Mouse (Mus musculus): ENCODE data around the gene Mrpl53.

The Mrpl53 gene

DNA sequence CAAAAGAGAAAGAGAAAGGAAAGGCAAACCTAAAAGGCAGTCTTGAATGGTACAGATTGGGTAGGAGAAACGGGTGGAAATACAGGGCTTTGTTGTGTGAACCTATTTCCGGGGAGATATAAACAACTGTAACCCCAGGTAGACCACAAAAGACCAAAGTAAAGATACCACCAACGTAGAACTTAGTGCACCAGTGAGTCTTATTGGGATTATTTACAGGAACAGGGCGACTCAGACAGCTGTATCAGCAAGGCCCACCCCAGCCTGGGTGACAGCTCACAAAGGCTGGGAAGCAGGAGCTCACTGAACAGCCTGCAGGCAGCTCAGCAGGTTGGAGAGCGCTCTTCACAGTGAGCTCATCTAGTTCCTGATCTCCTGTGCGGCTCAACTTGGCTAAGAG is 12.9 kb upstream of the Mrpl53 start:
- no peak for DNase-seq

DNA sequence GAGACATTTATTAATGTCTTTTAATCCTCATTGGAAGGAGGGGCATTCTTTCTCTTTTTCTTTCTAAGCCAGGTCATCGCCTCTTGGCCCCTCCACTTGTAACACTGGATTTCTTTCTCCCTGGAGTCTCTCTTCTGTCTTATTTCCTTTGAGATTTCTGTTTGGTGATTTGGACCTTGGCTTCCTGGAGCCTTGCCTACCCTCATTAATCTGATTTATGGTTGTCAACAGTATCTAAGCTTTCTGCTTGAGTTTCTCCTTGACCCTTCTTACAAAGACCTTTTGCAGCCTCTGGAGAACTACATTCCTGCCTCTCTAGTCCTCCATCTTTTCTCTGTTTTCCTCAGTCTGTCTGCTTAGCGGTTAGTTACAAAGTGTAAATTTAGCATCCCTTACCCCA is 10.4 kb upstream of the Mrpl53 start:
- no peak for DNase-seq

DNA sequence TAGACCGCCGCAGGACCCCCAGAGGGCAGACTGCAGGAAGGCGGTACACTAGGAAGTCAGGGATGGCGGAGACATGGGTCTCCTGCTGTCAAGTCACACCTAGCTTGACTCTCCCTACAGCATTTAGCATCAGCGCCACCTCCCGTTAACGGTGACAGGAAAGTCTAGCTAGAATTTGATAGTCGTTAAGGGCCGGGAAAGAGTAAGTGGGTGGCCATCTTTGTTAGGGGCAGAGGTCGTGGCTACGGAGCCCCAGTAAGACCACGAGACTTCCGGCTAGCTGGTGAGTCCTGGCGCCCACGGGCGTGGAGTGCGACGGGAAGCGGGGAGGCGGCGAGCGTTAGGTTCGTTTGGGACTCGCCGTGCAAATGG is 7.5 kb upstream of the Mrpl53 start, which contains the start of the genes Ccdc142 and Gm42688:
TSS of gene Ccdc142 (plus strand) at position 286 of the 372 bp plus-strand sequence.
TSS of gene Gm42688 (plus strand) at position 302 of the 372 bp plus-strand sequence.
- peak; percentile 87 for DNase-seq

DNA sequence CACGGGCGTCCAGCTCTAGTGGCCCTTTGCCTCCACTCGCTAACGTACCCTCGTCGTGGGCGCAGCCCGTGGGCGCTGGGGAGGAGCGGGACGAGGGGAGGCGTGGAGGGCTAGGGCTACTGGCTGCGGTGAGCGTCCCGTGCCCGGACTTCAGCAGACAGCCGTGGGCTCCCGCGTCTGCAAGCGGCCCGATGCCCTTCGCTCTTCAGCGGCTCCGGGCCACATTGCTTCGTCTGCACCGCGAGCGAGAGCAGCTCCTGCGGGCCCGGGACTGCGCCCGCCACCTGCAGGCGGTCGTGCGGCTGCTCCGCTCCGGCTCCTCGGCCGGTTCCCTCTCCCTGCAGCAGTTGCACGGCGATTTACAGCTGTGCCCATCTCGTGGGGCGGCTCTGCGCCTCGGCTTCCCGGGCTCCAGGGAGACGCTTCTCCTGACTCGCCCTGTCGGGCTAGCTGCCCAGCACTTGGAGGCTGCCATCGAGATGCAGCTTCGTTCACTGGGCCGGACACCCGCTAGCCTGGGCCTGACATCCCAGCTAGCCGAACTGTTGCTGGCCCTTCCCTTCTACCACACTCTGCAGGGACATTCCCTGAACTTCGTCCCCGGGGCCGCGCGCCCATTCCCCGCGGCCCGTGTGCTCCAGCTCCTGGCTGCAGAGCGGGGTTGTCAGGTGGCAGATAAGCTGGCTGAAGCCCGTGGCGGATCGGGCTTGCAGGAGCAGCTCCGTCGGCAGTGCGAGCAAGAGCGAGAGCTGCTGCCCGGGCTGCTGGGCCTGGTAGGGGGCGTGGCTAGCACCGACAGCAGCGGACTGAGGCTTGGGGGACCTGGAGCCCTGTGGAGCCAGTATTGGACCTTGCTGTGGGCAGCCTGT is 6.9 kb upstream of the Mrpl53 start:
- no peak for DNase-seq

DNA sequence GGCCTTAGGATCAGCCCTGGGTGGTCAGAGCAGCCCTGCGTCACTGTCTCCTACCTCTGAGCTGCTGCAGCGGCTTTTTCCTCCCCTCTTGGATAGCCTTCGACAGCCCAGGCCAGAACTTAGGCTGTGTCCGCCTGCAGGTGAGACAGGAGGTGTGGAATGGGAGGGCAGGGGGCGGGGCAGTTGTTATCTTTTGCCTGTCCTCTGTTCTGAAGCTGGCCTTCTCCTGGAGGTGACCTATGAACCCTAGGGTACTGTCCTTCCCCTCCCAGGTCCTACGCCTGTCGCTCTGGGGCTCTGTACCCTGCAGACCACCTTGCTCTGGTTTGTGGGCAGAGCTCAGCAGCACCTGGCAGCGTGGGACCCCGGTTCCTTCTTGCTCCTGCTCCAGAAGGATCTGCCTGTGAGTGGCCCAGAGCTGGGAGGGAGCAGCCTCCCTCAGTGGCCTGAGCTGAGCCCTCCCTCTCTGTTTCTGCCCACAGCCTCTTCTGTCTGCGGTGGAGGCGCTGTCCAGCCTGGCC is 5.7 kb upstream of the Mrpl53 start:
- DNase-seq: no peak

DNA sequence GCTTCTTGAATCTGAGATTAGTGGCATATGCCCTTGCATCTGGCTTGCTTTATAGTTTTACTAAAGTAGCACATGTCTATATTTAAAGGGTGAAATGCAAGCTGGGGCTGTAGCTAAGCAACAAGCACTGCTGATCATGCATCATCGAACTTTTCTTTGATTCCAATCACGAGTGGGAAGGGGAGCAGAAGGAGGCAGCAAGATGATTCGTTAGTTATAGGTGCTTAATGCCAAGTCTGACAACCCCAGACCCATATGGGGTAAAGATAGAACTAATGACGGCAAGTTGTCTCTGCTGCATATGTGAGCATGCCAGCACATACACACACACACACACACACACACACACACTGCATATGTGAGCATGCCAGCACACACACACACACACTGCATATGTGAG is 4.7 kb upstream of the Mrpl53 start:
- DNase-seq: no peak

DNA sequence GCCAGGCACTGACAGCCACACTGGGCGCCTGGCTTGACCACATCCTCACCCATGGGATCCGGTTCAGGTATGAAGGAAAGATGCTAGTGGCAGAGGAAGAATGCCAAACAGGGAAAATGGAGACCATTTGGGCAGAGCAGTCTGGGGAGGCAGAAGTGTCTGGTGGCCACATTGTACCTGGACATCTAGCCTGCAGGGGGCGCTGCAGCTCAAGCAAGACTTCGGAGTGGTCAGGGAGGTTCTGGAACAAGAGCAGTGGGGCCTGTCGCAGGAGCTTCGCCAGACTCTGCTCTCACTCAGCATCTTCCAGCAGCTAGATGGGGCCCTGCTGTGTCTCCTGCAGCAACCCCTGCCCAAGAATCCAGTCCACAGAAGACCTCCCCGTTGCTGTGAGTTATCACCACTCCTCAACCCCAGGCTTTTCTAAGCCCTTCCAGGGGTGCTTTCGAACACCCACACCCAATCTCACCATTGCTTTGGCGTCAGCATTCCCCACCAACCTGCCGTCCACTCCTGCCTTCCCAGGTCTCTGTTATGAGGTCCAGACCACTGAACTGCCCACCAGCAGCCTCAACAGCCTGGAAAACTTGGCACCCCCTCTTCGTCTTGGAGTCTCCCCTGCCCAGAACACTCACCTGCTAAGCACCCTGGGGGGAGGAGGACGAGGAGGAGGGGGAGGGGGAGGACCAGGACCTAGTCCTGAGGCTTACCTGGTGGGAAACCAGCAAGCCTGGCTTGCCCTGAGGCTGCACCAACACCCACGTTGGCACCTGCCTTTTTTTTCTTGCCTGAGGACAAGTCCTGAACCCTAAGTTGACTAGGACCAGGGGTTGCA is 1.1 kb upstream of the Mrpl53 start:
- DNase-seq: peak; percentile 70

DNA sequence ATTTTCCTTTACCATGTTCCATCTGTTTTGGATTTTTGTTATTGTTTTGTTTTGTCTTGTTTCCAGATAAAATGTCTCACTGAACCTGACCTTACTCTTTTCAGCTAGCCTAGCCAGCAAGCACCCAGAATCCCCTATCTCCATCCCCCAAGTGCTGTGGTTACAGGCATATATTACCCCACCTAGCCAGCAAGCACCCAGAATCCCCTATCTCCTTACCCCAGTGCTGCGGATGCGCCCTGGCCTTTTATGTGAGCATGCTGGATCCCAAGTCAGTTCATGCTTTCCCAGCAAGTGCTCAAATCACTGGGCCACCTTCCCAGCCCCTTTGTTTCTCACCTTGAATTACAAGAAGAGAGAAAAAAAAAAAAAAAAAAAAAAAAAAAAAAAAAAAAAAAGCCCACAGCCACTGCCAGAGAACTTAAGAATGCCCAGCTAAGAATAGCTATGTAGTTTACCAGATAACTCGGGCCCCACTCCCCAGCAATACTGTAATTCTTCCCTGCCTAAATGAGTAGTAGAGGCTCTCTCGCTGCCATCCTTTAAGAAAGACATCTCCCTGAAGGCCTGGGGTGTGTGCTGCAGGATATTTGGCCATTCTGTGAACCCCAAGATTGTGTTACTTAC is 2.8 kb downstream of the Mrpl53 start:
- no peak for DNase-seq

DNA sequence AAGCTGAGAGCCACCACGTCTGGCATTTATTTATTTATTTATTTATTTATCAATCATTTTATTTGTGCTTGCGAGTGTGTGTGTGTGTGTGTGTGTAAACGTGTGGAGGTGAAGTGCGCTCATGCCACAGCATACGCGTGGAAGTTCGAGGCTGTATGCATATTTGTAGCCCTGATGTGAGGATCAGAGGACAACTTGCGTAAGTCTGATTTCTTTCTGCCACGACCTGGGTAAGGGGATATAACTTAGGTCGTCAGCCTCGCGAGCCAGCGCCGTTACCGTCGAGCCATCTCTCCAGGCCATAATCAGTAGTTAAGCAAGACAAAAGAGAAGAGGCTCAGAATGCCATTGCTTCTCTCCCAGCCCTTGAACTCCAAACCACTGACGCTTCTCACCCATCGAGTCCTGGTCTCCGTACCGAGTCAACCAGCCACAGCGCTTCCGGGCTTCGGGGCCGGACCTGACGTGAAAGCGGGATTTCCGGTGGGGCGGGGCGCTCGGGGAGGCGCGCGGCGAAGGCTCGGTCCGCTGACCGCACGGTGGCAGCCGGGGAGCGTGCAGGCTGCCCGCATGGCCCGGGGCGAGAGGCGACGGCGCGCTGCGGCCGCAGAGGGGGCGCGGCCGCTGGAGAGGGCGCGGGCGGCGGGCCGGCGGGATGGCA is 6.3 kb downstream of the Mrpl53 start, which contains the start of gene Mogs:
TSS of gene Mogs (plus strand) at position 486 of the 661 bp plus-strand sequence.
- peak; percentile 88 for DNase-seq

DNA sequence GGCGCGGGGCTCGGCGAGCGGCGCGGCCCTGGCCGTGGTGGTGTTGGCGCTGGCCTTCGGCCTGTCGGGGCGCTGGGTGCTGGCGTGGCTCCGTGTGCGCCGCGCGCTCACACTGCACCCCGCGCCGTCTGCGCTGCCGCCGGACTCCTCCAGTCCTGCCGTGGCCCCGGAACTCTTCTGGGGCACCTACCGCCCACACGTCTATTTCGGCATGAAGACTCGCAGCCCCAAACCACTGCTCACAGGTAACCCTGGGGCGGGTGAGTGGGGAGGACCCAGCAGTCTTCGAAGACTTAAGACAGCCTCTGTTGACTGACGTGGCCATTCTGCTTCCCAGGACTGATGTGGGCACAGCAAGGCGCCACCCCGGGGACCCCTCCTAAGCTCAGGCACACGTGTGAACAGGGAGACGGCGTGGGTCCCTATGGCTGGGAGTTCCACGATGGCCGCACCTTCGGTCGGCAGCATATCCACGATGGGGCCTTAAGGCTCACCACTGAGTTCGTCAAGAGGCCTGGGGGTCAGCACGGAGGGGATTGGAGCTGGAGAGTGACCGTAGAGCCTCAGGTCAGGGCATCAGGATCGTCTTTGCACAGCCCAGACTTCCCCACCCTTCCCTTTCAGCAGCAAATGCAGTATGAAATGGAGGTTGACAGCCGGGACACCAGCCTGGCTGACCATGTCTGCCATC is 7.0 kb downstream of the Mrpl53 start:
- DNase-seq: no peak

DNA sequence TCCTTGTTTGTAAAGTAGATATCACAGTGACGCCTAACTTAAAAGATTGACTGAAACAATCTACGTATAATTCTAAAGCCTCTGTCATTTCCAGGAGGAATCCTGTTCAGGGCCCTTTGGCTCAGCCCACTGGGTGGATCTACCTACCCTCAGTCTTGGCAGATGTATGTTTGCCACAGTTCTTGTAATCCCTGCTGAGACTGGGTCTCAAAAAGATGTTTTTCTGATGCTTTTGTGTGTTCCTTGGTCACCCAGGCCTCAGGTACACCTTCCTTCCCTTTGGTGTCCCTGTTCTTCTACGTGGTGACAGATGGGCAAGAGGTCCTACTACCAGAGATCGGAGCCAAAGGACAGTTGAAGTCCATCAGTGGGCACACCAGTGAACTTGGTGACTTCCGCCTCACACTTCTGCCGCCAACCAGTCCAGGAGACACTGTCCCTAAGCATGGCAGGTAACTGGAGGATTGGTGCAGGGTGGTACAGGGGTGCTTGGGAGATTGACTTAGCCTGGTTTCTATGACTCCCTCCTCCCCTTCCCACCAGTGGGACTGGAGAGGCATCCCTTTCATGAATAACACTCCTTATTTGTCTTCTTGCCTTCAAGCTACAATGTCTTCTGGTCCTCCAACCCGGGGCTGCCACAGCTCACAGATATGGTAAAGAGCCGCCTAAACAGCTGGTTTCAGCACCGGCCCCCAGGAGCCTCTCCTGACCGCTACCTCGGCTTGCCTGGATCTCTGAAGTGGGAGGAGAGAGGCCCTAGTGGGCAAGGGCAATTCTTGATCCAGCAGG is 7.7 kb downstream of the Mrpl53 start:
- no peak for DNase-seq

DNA sequence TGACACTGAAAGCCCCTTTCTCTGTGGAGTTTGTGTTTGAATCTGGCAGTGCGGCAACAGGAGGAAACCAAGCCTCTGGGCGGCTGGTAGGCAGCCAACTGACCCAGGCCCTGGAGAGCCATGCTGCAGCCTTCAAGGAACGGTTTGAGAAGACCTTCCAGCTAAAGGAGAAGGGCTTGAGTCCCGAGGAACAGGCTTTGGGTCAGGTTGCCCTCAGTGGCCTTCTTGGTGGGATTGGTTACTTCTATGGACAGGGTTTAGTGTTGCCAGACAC is 8.3 kb downstream of the Mrpl53 start:
- no peak for DNase-seq

DNA sequence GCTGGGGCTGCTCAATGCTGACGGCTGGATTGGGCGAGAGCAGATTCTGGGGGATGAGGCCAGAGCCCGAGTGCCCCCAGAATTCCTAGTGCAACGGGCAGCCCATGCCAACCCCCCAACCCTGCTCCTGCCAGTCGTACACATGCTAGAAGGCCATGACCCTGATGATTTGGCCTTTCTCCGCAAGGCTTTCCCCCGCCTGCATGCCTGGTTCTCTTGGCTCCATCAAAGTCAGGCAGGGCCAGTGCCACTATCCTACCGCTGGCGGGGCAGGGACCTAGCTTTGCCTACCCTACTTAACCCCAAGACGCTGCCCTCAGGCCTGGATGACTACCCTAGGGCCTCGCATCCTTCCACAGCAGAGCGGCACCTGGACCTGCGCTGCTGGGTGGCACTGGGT is 8.8 kb downstream of the Mrpl53 start:
- no peak for DNase-seq

DNA sequence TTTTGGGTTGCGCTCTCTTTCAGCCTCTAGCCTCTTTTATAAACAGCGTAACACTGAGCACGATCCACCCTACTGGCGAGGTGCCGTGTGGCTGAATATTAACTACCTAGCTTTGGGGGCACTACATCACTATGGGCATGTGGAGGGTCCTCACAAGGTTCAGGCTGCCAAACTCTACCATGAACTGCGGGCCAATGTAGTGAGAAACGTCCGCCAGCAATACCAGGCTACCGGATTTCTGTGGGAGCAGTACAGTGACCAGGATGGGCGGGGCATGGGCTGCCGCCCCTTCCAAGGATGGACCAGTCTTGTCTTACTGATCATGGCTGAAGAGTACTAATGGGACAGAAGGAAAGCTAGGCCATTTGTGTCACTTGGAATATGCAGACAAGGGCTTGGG is 9.5 kb downstream of the Mrpl53 start:
- no peak for DNase-seq

DNA sequence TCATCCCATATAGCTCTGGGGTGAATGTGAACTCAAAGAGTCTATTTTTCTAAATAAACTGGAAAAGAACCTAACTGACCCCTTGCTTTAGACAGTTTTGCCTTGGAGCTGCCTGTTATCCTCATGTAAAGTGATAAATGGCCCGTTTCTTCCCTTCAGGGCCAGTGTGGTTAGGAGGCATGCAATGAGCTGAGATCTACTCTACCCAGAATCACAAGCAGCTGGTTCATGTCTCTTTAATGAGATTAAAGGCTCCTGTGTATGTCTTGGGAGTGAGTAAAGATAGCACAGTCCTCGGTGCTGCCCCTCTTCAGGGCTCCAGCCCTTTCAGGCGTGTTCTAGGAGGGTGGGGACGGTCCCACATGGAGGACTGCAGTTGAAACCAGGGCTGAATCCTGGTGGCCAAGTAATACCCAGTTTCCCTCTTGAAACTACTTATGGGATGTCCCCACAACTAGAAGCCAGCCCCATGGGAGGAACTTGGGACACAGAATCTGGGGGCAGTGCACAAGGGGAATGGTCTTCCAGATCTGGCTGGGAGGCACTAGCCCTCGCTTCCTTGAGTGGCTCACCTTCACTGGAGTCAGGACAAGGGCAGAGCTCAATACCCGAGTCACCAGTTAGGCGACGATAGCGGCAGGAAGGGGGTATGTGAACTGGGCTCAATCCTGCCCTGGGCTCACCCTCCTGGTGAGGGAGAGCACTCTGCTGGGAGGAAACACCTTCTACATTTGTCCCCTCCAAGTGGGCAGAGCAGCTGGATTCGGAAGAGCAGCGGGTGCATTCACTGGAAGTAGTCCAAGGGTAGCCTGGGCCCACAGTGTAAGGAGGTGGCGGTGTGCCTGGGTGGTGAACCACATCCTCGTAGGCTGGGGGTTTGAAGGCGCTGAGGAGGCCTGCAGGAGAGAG is 10.2 kb downstream of the Mrpl53 start:
- DNase-seq: no peak

DNA sequence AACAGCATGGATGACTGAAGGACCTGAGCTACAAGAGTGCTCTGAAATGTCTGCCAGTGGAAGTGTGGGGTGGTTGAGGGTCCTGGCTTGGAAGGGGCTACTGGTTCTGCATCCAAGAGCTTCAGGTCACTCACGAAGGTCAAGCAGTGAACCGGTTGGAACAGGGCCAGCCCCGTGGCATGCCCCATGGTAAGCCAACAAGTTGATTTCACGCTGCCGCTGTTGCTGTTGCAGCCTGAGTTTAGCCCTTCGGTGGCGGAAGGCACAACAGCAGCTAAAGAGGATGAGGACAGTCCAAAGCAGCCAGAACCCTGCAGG is 10.9 kb downstream of the Mrpl53 start:
- peak; percentile 50 for DNase-seq

DNA sequence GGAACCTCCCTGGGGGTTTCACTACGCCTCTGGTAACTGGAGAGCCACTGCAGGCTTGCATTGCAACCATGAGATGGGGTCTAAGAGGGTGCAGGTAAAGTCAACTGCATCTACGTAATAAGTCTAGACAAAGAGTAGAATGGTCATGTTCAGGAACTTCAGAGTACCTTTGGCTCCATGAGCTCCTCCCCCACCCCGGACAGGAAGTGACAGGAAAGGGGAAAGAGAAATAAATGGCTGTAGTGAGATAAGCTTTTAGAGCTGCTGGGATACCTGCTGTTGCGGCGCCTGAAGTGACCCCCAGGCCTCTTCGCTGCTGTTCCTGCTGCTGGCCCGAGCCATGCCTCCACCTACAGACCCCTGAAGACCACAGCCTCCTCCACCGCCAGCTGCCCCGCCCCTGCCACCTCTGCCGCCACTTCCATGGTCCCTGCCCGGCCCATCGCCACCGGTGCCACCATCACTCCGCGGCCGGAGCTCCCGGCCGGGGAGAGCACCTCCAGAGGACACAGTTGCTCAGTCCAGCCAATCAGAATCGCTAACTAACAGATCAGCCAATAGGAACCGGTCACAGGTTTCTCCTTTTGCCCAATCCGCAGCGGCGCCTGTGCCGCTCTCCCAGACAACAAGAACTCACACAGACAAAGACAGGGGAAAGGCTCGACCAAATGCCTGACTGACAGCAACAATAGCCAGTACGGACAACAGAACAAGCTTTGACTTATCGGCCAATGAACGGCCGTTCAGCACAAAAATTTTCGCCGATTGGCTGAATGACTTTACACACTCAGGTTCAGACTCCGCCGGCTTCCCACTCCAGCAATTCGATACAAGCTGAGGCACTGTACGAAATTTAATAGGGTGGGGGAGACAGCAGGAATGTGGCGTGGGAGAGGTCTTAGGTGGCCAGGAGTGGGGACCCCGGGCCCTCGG is 12.4 kb downstream of the Mrpl53 start, which contains the start of gene Wbp1:
TSS of gene Wbp1 (minus strand) at position 630 of the 933 bp plus-strand sequence.
- peak; percentile 93 for DNase-seq

DNA sequence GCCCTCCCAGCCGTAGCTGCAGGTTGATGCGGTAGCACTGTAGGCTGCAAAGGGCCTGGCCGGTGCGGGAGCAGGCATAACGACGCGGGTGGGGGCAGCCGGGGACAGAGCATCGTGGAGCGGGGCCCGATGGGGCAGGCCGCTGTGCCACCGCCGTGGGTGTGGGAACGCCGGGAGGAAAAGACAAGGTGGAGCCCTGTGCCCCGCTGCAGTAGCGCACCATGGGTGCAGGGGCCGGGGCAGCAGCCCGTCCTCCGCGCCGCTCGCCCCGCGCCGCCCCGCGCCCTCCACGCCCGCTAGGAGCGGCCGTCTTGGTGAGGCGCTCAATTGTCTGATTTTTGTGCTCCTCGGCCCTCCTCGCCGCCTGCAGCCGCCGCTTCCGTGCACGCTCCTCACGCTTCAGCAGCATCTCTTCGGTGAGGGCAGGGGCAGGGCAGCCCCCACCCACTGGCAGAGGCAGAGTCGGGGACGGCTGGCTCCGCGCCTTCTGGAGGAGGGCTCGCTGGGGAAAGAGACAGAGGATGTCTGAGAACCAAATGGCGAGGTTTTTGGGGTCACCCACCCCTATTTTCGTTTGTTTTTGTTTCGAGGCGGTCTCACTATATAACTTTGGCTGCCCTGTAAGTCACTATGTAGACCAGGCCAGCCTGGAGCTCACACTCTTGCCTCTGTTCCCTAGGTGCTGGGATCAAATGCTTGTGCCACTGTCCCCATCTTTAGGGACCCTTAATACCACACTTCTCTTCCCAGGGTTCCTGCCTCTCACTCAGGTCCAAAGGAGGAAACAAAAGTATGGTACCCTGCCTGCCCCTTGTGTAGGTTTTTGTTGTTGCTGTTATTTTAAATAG is 13.2 kb downstream of the Mrpl53 start:
- DNase-seq: peak; percentile 34

Data from cerebellum, adult 8-10 months (tissue).